Mouse (Mus musculus): ENCODE results near the gene Hyal1.
"Not testable (repeated sequence)": the region's sequence is repeated elsewhere in the genome, so short reads cannot be mapped to it uniquely, and the experiment has no call there.

Gene Hyal1

DNA sequence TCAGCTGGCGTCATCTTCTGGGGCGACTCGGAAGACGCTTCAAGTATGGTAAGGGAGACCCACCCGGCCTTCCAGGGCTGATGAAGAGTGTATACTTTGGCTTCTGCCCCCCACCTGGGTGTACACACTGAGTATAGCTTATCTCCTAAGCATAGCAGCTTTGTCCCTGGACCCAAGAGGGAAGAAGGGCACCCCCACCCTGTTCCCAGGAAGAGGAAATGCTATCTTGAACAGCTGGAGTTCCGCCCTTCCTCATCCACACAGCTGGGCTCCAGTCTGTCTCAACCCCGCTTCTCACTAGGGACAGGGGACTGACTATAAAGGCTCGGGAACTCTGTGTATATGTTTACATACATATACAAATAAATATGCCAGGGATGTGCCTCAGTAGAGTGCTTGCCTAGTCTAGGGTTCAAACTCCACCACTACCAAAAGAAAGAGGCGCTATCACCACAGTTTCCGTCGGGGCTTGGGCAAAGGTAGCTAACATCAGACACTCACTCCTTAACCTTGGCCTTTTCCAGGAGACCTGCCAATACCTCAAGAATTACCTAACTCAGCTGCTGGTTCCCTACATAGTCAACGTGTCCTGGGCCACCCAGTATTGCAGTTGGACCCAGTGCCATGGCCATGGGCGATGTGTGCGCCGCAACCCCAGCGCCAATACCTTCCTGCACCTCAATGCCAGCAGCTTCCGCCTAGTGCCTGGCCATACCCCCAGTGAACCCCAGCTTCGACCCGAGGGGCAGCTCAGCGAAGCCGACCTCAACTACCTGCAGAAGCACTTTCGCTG, 5.0 kb upstream of the Hyal1 start:
- peak; percentile 63 for DNase-seq (ENCODE audit: low spot score)

- DNase-seq (ENCODE audit: low spot score): no peak
Measured at GRCm38 (mm10) chr9:107572327-107572662, 4.4 kb upstream of the Hyal1 start.

DNA sequence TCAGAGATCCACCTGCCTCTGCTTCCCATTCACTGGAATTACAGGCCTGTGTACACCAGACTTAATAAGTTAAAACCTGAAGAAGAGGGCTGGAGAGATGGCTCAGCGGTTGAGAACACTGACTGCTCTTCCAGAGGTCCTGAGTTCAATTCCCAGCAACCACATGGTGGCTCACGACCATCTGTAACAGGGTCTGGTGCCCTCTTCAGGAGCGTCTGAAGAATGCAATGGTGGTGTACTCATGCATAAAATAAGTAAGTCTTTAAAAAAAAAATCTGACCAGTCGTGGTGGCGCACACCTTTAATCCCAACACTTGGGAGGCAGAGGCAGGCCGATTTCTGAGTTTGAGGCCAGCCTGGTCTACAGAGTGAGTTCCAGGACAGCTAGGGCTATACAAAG, 3.0 kb upstream of the Hyal1 start:
- not testable (repeated sequence) for DNase-seq (ENCODE audit: low spot score)

DNA sequence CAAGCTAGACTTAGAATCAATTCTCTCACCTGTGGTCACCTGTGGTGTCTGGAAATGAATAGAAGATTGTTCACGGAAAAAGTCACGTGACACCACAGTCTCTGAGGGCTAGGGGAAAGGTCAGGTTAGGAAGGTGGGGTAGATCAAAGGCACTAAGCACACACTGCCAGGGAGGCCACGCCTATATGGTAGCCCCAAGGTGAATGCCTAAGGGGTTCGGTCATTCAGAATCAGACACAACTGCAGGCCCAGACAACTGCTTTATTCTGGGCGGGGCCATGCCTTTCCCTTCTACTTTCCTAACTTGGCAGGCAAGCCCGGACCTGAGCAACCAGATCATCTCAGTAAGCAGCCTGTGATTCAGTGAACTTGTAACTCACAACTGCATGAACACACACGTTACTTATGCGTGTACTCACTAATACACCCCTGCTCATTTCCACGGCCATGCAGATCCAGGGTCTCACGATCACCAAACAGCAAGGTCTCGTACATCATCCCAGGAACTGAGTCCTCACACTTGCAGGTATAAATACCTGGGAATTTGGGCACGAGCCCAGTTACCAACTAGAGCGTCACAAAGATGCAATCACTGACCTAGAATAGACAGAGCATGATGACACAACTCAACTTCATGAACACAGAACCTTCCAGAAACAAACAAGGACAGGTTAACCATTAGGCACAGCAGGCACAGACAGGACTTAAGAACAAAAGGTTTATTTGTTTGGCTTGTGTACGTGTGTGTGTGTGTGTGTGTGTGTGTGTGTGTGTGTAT, 959 bp upstream of the Hyal1 start:
- DNase-seq (ENCODE audit: low spot score): no peak

DNA sequence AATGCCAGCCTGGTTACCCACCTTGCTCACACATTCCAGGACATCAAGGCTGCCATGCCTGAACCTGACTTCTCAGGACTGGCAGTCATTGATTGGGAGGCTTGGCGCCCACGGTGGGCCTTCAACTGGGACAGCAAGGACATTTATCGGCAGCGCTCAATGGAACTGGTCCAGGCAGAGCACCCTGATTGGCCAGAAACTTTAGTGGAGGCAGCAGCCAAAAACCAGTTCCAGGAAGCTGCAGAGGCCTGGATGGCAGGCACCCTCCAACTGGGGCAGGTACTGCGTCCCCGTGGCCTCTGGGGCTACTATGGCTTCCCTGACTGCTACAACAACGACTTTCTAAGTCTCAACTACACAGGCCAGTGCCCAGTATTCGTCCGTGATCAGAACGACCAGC, 1.1 kb downstream of the Hyal1 start:
- DNase-seq (ENCODE audit: low spot score): no peak

DNA sequence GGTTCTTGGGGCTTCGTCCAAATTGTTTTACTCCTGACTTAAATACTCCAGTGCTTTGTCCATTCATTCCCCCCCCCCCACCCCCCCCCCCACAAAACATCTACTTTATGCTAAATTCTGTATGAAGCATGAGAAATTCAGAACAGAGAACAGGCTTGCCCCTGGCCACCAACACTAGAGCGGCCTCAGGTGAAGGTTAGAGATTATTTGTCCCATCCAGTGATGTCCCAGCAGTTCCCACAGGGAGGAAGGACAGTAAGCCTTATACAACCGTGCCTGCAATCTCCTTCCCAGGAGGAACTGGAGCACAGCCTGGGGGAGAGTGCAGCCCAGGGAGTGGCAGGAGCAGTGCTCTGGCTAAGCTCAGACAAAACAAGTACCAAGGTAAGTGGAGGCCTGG, 1.9 kb downstream of the Hyal1 start, which contains the start of gene Naa80:
Naa80 (plus strand) TSS at position 301 of the 400 bp plus-strand sequence.
- no peak for DNase-seq (ENCODE audit: low spot score)

GRCm38 (mm10) chr9:107579023-107579900, 2.5 kb downstream of the Hyal1 start:
- no peak for DNase-seq (ENCODE audit: low spot score)

DNA sequence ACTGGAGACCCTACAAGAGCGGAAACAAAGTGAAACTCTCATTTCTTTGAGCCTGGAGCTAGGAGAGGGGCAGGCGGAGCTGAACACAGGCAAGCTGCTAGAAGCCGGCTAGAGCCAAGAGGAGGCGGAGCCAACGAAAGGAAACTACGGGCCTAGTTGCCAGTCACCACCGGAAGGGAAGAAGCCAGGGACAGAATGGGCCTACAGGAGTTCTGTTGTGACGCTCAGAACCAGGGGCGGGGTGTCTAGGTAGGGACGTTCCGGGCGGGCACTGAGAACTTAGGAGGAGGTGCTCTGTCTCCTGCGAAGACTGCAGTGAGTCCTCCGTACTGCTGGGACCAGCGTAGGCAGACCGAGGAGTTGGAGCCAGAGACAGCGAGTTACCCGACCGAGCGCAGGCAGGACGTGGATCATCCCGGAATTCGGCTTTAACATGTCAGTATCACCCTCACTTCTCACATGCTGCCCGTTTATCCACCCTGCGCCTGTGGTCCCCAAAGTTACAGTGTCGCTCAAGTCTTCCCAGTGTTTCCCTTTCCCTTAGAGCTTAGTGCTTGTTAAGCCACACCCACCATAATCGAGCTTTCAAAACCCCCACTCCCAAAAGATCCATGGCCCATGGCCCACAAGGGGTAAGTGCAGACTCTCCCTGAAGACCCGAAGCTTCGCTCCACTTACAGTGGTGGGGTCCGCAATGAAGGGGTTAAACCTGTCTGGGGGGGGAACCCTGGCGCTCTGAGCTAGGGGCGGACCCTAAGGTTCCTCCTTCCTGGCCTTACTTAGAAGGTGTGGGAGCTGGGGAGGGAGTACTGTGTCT, 4.0 kb downstream of the Hyal1 start, which contains the start of gene Hyal3:
Hyal3 (plus strand) TSS at position 318 of the 817 bp plus-strand sequence.
- DNase-seq (ENCODE audit: low spot score): peak; percentile 96

DNA sequence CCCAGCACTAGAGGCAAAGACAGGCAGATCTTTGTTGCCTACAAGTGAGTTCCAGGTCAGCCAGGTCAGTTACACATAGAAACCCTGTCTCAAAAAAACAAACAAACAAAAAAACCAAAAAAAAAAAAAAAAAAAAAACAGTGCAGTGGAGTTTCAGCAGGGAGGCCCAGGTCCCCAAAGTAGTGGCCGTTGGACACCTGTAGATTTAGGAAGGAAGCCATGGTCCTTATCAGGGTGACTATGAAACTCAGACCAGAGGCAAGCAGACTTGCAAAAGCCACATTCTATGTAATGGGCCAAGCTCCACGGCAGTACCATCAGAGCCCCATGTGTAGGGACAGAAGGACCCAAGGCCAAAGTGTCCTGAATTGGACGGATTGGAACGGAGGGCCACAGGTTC, 4.9 kb downstream of the Hyal1 start:
- DNase-seq (ENCODE audit: low spot score): no peak

GRCm38 (mm10) chr9:107582509-107583062, 5.9 kb downstream of the Hyal1 start:
- DNase-seq (ENCODE audit: low spot score): no peak

DNA sequence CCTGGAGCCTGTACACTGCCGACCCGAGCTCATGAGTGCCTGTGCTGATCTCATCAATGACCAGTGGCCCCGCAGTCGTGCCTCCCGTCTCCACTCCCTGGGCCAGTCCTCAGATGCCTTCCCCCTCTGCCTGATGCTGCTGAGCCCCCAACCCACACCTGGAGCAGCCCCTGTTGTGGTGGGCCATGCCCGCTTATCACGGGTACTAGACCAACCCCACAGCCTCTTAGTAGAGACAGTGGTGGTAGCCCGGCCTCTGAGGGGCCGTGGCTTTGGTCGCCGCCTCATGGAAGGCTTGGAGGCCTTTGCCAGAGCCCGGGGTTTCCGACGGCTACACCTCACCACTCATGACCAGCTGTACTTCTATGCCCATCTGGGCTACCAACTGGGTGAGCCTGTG, 6.4 kb downstream of the Hyal1 start:
- no peak for DNase-seq (ENCODE audit: low spot score)

- DNase-seq (ENCODE audit: low spot score): no peak
Measured at GRCm38 (mm10) chr9:107586504-107586903, 9.8 kb downstream of the Hyal1 start.

DNA sequence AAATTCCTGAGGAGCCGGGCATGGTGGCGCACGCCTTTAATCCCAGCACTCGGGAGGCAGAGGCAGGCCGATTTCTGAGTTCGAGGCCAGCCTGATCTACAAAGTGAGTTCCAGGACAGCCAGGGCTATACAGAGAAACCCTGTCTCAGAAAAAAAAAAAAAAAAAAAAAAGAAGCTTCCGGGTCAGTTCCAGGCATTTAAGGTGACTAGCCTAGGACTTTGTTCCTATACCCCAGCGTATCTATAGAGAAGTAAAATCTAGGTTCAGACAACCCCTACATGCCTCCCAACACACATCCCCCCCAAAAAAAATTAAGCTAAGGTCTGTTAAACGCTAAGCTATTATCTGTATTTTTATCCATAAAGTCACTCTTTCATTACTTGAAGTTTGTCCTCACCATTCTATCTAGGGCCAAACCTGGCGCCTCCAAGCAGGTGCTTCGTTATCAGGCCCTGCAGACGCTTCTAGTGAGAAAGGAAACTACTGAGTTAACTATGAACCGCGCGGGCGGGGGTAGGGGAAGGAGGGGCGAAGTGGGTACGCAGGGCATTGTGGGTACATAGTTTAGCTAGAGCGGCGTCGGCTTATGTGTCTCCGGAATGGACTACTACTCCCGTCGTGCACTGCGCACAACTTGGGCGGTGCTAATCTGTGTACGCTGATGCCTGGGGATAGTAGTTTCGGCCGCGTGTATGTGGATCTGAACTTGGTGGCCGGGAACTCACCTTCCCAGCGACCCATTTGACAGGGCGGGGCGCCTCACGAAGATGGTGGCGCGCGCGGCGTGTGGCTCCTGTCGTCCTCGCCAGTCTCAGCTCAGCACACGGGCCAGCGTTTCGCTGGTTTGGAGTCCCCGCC, 10.5 kb downstream of the Hyal1 start, which contains the start of gene Ifrd2:
Ifrd2 (plus strand) TSS at position 669 of the 859 bp plus-strand sequence.
- peak; percentile 99 for DNase-seq (ENCODE audit: low spot score)

DNA sequence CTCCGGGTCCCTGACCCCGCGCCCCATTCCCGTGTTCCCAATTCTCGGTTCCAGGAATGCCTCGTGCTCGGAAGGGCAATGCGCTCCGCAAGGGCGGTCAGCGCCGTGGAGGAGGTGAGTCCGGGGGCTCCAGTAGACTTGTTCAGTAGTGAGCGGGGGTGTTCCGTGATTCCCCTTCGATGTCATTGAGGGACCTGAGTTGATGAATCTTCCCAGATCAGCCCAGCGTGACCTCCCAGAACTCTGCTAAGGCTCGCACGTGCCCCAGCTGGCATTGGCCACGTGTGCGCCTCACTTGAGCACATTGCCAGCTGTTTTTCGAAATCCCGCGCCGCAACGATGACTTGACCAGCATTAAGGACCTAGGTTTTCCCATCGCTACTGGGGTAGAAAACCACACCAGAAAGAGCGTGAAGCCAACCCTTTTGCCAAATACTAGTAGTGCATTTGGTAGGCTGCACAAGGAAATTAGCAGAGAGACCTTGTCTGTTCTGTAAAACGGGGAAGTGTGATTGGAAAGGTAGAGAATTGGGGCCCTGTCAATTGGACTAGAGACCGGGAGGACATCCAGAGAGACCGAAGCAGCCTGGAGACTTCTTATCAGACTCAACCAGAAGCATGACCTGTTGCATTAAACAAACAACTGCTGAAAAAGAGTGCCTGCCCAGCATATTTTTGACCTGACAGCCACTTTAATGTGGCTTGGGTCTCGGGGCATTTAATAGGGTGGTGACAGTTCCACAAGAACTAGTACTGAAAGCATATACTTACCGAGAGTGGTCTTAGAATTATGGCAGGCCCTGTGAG, 11.3 kb downstream of the Hyal1 start:
- no peak for DNase-seq (ENCODE audit: low spot score)

DNA sequence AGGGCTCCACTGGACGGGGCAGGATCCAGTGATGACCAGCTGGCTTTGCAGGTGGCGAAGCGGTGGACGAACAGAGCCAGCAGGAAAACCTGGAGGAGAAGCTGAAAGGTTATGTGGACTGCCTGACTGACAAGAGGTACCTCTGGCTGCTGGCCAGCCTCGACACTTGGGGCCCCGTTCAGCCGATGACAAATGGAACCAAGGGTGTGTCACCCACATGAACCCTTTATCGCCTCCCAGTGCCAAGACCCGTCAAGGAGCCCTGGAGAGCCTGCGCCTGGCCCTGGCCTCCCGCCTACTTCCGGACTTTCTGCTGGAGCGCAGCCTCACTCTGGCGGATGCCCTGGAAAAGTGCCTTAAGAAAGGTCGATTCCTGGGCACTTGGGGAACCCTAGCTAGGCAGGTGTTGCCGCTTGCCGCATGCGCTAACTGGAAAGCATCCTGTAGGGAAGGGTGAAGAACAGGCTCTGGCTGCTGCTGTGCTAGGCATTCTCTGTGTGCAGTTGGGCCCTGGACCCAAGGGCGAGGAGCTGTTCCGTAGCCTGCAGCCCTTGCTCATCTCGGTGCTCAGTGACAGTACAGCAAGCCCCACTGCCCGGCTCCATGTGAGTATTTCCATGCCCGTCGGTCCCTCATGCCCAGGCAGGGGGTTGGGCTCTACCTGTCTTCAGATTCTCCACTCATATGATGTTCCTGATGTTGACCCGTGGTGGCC, 13.5 kb downstream of the Hyal1 start:
- DNase-seq (ENCODE audit: low spot score): peak; percentile 89

- DNase-seq (ENCODE audit: low spot score): no peak
Measured at GRCm38 (mm10) chr9:107590773-107591060, 14.0 kb downstream of the Hyal1 start.

DNA sequence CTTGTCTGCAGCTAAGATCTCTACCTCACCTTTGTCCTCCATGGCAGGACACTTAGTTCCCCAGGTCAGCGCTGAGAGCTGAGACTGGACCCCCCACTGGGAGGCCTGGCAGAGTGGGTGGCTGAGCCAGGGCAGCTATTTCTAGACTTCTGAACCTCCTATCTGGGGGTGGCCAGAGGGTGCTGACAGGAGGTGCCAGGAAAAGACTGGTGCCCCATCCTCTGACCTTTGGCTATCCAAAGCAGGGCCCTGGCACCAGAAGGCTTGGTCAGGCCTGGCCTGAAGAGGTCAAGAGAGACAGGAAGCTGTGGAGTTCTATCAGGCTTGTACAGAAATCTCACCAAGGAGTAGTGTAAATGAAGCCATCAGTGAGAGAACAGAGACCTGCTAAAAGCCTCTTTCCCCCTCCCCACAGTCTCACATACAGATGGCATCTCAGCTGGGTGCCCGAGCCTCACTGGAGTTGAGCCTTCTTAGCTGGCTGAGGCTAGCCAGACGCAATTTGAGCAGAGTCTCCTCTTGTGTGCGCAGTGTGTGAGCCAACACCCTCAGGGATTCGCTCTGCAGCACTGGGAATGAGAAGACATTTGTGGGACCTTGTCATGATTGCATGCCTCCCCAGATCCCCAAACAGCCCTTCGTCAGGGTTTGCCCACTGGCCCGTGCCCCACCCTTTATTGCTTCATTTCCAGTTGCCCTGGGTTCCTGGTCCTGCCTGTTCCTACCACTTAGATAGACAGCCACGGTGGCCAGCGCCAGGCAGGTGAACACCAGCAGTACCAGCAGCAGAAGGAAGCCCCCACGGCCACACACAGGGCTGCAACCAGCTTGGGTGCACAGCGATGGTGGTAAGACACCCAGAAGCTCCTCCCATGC, 16.6 kb downstream of the Hyal1 start:
- DNase-seq (ENCODE audit: low spot score): no peak

Measured in lung, postnatal 25 days (tissue).